Mouse (Mus musculus): Measurements from ENCODE around the gene Pth.

Pth gene

DNA sequence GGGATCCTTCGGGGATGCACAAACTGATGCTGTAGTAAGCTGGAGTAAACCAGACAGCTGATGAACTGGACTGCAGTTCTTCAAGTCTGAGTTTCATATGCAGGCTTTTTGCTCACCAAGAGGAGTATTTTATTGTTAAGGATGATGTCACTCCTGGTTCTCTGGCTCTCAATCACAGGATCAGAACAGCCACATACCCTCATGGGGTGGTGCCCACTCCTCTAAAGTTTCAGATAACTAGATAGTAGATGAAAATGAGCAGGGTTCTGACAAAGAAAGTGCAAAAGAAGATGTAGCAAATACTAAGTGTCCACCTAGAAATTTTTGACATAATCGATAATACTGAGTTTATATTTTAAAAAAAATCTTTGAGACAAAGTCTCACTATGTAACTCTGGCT, at the start of gene Pth:
Pth (minus strand) TSS at position 101 of the 400 bp plus-strand sequence.
- DNase-seq (ENCODE audit: low read depth, low spot score), result no peak

DNA sequence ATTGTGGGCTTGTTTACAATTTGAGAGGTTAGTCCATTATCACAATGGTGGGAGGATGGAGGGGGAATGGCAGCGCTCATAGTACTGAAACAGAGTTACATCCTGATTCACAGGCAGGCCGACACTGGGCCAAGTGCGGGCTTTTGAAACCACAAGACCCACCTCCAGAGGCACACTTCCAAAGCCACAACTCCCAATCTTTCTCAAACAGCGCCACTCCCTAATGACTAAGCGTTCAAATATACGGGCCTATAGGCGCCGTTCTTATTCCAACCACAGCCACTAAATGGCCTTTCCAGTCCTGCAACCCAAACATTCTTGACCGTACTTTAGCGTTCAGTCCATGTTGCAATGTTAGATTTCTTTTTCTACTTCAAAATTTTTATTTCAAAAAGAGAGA, 47.9 kb upstream of the Pth start:
- no peak for DNase-seq (ENCODE audit: low read depth, low spot score)

DNA sequence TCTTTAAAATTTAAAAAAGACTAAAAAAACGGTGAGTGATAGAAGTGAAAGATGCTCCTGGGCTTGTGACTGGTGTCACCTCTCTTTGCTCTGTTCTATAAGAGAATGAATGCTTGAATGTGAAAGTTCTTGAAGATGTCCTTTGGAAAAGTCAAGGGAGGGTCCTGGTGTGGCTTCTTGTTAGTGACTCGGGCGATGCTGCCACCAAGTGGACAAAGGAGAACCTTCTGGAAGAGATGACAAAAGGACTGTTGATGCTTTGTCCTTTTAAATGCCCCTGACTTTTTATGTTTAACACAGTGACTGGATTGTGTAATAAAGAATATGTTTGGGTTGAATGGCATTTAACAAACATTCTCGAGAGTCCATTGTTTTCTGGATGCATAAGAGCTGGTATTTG, 45.9 kb upstream of the Pth start:
- peak; percentile 16 for DNase-seq (ENCODE audit: low read depth, low spot score)

DNA sequence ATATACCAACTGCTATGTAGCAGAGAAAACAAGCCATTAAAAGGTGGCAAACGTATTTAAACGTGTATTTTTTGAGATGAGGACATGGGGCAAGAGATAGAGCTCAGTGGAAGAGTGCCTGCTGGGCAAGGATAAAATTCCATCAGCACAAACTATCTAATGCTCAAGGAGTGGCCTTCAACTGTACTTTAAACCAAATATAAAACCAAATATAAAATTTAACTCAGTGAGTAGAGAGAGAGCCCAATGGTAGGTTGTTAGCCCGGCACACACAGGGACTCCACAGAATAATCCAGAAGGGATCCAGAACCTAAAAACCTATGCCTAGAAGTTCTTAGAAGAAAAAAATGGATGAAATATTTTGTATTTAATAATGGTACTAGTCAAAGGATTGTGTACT, 45.1 kb upstream of the Pth start:
- DNase-seq (ENCODE audit: low read depth, low spot score), result no peak

DNA sequence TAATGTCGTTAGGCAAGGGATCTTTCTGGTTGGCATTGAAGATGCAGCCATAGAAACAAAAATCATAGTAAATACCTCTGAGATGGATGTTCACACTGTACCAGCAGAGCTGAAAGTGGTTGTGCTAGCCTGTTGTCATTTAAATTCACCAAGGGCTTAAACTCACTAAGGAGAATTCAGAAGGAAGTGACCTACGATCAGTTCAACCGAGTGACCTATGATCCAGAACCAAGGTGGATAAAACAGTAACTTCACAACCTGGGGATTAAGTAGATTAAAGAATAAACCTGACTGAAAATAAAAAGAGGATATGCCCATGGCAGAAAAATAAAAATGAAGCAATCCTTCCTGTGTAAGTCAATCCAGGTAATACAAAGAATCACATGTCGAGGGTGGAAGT, 44.5 kb upstream of the Pth start:
- no peak for DNase-seq (ENCODE audit: low read depth, low spot score)

DNA sequence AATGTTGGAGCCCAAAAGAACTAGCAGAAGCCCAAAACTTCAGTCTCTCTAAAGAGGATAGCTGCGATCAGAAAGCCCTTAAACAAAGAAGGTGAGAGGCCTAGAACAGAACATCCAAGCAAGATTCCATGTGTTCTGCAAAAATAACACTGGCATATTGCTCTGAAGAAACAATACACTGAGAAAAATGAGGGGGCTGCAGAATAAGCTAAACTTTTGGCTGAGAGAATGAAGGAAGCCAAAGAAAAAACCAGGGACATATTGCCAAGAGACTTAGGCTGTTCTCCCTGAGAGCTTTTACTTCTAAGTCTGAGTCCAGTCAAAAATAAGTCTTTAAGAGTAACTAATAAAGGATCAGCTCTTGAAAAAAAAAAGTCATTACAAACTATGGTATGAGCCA, 32.4 kb upstream of the Pth start:
- no peak for DNase-seq (ENCODE audit: low read depth, low spot score)

DNA sequence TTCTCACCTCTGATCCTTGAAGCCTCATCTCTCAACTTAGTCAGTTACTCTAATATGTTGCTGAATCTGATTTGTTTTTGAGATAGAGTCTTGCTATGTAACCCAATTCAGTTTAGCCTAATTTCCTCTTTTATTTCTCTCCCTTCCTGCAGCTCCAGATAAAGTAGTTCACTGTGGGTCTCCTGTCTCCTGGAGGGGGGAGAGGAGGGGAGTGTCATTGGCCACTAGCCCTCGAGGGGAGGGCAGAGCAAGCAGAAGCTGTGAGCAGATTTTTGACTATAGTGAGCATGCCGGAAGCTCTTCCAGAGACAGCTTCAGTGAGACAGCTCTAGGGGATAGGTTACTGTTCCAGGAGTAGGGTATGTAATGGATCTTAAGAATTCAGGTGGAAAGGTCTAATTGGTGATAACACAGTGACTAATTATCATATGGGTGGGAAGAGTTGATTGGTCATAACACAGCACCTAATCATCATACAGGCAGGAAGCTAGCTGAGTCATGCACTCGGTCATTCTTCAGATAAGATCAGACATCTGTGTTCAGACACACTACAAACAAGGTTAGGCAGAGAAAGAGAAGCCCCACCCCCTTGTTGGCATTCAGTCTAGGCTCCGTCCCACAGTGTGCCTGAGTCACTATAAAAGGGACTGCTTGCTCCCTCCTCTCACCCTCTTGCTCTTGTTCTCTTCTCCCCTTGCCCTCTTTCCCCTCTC, 30.9 kb upstream of the Pth start:
- no peak for DNase-seq (ENCODE audit: low read depth, low spot score)

DNA sequence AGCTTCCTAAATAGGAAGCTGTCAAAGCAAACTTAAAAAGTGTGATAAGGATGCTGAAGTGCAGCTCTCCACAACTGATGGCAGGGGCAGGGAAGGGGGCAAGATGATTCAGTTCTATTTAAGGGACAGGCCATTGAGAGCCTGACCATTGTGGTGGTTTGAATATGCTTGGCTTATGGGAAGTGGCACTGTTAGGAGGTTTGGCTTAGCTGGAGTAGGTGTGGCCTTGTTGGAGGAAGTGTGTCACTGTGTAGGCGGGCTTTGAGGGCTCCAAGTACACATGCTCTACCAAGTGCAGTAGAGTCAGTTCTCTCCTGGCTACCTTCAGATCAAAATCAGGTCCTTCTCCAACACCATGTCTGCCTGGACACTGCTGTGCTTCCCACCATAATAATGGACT, 28.2 kb upstream of the Pth start:
- no peak for DNase-seq (ENCODE audit: low read depth, low spot score)

DNA sequence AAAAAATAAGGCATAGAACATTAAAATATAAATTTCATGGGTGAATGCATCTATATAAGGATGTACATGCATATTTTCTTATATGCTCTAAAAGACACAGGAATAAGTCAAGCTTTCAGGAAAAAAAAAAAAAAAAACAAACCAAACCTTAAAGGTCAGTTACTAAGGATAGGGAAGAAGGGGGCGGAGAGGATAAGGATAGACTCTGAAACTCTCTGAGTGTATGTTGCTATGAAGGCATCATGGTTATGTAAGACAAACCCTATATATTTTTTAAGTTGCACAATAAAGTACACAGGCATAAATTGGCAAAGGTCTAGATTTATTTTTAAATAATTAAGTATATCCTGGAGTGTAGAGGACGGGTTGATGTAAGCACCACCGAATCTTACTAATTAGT, 26.9 kb upstream of the Pth start:
- no peak for DNase-seq (ENCODE audit: low read depth, low spot score)

DNA sequence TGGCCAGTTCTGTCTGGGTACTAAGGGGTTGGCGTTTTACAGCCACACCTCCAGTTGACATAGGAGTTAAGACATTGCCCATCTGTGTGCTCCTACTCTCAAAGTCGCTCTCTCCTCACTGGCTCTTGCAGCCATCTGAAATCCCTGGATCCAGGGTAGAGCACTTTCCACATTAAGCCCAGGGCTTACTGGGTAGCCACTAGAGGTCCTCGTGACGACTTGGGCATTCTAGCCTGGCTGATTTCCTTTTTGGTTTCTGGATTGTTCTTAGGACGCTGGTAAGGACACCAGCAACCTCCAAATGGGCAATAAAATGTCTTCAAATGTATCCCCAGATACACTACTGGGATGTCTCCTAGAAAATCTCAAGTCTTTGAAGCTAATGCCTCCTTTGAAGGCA, 20.3 kb upstream of the Pth start:
- no peak for DNase-seq (ENCODE audit: low read depth, low spot score)

DNA sequence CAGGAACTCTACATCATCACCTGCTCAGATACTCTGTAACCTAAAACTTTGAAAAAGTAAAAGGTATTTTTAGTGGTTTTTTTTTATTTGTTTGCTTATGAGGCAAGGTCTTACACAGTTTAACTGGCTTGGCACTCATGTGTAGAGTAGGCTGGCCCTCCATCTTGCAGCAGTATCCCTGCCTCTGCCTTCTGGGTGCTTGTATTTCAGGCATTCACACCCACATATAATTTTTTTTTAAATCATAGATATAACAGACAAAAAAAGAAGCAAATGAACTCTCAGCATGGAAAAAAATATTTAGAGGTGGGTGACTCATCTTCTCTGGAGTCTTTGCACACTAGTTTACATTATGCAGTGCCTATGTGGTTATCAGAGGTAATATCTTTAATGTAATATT, 9.7 kb upstream of the Pth start:
- no peak for DNase-seq (ENCODE audit: low read depth, low spot score)

DNA sequence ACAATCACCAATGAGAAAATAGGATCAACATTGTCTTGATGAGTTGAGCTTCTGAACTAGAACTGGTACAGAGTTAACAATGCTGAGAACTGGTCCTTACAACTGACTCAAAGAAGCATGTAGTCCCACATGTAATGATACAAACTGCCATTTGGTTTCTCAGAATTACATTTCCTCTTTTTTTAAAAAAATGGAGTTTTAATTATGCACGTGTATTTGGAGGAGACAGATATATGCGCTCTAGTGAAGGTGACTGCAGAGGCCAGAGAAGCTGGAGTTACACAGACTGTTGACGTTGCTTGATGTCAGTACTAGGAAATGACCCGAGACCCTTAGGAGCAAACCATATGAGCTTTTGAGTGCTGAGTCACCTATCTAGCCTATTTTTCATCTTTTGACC, 8.3 kb upstream of the Pth start:
- DNase-seq (ENCODE audit: low read depth, low spot score), result no peak

DNA sequence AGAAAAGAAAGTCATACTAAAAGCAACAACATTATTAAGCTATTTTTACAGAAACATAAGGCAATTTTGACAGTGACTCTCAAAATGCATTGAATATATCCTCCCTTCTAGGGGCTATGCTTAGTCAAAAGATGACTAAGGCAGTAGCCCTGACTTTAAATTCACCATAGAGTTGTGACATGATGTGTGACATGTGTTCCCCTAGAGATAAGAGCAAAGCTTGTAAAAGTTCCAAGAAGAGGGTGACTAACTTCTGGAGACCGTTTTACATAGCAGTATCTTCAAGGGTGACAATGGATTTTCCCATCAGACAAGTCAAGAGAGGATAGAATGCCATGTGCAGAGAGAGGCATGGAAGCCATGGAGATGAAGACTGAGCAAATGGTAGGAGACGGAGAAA, 3.2 kb upstream of the Pth start:
- DNase-seq (ENCODE audit: low read depth, low spot score), result no peak

DNA sequence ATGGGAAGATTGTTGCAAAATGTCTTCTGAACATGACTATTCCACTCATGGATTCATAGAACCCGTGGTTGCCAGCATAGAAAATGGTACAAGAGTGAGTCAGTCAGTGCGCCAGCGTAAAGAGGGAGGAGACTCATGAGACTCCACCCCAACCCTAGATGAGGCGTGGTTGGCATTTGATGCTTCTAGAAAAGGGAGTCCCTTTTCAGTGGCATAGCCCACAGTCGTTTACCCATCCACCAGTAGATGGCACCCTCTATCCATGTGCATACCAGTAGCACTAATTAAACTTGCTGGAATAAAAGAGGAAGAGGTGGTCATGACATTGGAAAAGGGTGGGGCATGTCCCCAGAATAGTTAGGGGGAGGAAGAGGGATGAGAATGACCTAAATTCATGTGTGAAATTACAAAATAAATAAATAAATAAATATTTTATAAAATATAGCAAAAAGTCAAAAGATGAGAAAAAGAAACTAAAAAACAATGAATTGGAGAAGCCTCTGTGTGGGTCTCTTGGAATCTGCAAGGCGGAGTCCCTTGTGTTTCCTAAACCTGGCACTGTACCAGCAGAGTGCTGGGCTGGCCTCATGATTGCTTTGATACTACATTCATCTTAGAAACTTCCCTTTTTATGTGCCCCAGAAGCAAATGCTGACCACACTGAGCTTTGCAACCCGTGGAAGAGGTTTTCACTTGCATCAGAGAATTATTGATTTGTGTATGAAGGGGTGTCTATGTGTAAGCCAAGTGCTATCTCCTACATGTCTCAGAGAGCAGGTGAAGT, 10.3 kb downstream of the Pth start:
- peak; percentile 59 for DNase-seq (ENCODE audit: low read depth, low spot score)

DNA sequence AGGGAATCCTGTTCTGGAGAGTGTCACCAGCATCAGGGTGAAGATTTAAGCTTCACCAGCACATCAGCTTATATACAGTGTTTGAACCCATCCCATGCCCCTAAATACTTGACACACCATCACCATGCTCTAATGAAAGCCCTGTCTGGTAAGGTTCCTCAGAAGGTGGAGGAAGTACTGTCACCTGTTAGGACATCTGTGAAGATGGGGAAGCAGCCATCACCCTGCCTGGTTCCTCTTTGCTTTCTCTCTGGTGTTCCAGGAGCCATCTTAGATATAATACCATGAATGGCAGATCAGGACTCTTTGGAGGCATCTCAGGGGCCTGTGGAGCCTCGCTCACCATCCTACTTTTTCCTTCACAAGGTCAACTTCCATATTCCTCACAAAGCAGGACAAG, 15.7 kb downstream of the Pth start:
- no peak for DNase-seq (ENCODE audit: low read depth, low spot score)

DNA sequence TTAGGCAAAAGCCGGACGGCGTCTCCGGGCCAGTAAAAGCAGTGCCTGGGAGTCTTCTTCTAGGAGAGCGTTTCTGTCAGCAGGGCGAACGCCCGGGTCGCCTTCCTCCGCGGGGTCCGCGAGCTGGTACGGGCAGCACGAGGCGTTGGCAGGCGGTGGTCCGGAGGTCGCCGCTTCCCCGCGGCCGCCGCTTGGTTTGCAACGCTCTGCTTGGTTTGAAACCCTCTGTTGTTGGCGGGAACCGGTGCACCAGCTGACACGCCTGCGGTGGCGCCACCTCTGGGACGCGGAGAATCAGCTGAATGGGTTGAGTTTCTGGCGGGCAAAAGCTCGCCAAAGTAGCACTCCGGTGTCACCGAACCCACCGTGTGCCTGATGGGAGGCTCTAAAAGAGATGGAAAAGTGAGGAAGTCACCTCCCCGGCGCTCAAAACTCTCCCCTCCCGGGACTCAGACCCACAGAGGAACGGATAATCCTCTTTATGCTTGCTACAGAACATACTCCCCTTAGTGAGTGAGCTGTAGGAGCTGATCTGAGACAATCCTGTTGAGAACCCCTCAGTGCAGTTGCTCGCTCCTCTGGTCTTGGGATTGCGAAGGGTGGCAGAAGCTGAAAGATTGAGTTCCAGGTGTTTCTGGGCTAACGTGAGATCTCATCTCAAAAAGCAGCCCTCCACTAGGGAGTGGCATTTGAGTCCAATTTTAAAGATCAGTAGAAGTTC, 18.6 kb downstream of the Pth start:
- peak; percentile 61 for DNase-seq (ENCODE audit: low read depth, low spot score)

DNA sequence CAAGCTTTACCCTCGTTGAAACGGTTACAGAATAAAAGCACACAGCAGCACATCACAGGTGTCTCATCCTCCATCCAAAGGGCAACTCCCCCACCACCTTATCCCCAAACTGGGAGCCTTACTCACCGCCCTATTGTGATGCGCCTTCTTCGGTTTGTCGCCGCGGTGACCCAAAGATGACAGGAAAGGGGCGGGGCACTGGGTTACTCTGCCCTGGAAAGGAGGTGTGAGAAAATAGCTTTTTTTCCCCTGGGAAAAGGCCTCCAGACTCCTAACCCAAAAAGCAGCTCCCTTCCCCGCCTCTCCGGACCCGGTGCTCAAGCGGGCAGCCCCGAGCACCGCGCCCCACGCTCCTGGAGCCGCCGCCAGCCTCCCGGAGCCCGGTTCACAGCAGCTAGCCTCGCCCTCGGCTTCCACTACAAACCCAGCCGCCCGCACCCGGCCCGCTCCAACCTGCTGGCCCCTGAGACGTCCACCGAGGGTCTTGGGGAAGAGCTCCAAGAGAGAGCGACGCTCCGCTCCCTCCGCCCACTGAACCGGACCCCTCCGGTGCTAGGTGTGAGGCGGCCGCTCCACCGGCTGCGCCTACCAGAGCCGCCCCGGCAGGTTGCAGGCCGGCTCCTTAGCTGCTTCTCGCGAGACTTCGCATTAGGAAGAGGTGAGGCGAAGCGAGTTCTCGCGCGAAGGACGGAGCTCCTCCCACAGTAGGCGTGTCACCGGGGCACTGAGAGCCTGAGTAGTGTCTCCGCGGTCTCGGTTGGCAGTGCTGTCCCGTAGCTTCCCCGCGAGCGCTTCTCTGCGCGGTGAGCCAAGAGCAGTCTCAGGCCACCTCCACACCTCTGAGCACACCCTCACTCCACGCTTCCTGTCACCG, 19.4 kb downstream of the Pth start, which contains the start of gene Btbd10:
Btbd10 (minus strand) TSS at position 647 of the 874 bp plus-strand sequence.
- peak; percentile 98 for DNase-seq (ENCODE audit: low read depth, low spot score)

DNA sequence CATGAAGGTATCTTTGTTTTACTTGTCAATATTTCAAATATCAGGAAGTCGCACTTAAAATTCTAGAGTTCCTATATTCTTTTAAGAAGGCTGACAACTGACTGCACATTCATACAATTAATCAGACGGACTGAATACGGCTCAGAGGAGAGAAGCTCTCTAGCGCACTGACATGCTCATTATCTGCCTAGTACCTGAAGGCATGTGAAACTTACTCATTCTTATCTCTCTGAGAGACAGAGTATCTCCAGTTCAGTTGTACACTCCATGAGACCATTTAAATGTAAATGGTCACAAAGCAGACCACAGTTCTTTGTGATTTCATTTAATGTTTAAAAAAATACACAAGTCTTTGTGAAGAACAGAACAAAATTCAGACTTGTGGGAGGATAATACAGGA, 20.9 kb downstream of the Pth start:
- DNase-seq (ENCODE audit: low read depth, low spot score), result no peak

DNA sequence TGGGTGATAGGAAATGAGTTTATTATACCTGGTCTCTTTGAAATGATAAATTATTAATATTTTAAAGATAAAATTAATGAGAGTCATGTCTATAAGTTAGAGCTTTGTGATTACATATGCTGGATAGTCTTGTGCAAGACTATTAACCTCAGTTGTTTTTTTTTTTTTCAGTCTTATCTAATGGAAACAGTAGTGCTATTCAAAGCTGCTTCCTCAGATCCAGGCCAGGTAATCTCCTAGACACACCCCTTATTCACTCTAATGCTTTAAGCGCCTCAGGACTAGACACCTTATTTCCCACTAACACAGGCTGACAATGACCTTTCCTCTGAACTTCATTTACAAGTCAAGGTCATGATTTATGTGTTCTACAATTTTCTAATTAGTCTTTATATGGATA, 39.3 kb downstream of the Pth start:
- DNase-seq (ENCODE audit: low read depth, low spot score), result no peak

DNA sequence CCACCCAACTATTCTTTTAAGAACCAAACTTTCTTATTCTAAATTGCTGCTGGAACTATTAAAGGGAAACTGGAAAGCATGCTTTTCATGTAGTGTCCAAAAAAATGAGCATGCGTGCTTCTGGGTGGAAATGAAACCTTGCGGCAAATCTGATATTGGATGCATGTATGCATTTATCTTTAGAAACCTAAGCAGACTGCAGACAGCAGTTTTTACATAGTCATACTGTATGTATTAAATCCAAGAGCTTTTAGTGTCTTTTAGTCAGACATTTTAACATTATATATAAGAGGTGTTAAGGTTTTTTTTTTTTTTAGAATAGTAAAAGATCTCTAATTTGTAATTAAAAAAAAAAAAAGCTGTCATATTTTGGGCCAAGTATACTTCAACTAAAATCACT, 40.7 kb downstream of the Pth start:
- no peak for DNase-seq (ENCODE audit: low read depth, low spot score)

DNA sequence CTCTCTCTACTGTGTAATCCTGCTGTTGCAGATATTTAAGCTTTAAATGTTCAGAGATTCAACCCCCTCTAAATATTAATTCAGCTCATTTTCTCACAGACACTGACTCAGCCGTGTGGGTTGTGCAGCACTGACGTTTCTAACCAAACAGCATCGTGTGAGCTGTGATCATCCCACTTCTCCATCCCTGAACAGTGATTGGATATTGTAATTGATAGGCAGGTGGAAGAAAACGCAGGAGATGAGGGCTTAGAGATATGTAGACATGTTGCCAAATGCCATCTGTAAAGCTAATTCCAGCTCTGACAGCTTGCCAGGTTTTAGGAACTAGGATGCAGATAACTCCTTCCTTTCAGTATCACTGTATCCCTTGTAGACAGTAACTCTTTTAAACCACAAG, 41.1 kb downstream of the Pth start:
- no peak for DNase-seq (ENCODE audit: low read depth, low spot score)

Data from embryo, embryonic 11.5 days (tissue).